Mouse (Mus musculus): ENCODE measurements around the gene Gm42417. TPM values are rescaled to one million over a fixed set of nuclear protein-coding genes. Genes with fewer than 3 reads are reported as not detected.

Gene Gm42417
- total and polyA plus RNA-seq, 2 experiments = not detected

DNA sequence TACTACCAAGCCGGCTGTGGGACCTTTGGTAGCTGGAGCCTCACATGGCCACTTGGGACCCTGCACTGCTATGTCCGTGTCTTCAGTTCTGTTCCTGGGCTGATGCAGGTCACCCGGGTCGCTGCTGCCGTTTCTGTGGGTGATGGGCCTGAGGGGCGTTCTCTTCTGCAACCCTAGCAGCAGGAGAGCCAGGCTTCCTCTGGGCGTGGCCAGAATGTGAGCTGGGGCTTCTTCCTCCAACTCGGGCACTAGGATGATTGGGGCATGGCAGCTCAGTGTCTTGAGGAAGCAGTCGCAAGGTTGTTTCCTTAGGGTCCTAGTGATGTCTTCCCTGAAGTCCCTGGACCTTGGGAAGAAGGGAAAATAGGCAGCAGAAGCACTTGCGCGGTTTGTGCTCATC lies 19.6 kb downstream of the Gm42417 start:
- H3K27me3 ChIP-seq (ENCODE audit: control insufficient read depth, insufficient read depth, low read length) = no peaks in the 10 kb centered on the region
- no peaks in the 10 kb centered on the region; the same call in 1 of the 2 replicates for H3K4me1 ChIP-seq (ENCODE audit: control insufficient read depth, insufficient read depth, low read length)
- no peaks in the 10 kb centered on the region for H3K79me2 ChIP-seq (ENCODE audit: control insufficient read depth, insufficient read depth, low read length)
- 86% methylated on average over 11 of the region's 11 CpGs for WGBS
- no peak overlapping the region for H3K27ac ChIP-seq (replicated peaks; ENCODE audit: insufficient read depth, low read depth, low read length)
- peaks cover 6% of the 10 kb centered on the region; the same call in 1 of the 2 replicates for H3K36me3 ChIP-seq (ENCODE audit: control insufficient read depth, insufficient read depth, low read length)
- TF ChIP-seq CTCF (IDR thresholded peaks at IDR 0.05; ENCODE audit: low read depth, low read length) (no peak), POLR2A (IDR thresholded peaks at IDR 0.05; ENCODE audit: extremely low read depth, insufficient read depth, low read length) (no peak)
- no peak overlapping the region for H3K4me3 ChIP-seq (ENCODE audit: insufficient read depth, low read depth, low read length)
- DNase-seq (ENCODE audit: extremely low read depth, low read depth, low spot score) = no peak
- H3K9ac ChIP-seq (ENCODE audit: low read depth, low read length) = no peak overlapping the region

DNA sequence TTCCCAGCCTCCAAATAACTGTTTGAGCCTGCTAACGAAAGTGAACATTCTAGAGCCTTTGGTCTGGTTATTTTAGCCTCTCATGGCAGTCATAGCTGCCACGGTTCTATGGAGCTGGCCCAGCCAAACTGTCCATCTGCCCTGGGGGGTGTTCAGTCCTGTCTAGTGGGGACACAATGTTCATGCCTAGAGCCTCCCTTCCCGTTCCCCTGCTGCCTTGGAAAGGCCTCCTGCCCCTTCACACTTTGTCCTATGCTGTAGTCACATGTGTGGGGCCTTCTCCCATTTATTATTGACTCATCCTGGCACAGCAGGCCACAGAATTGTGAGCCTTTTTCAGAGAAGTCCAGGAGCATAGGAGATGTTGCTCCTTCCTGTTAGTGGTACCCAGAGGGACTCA lies 21.0 kb downstream of the Gm42417 start:
- peaks cover 6% of the 10 kb centered on the region; the same call in 1 of the 2 replicates for H3K79me2 ChIP-seq (ENCODE audit: control insufficient read depth, insufficient read depth, low read length)
- peaks cover 2% of the 10 kb centered on the region for H3K4me1 ChIP-seq (ENCODE audit: control insufficient read depth, insufficient read depth, low read length)
- H3K36me3 ChIP-seq (ENCODE audit: control insufficient read depth, insufficient read depth, low read length) = peaks cover 6% of the 10 kb centered on the region; the same call in 1 of the 2 replicates
- WGBS = 56% methylated on average over 3 of the region's 3 CpGs
- H3K9ac ChIP-seq (ENCODE audit: low read depth, low read length) = no peak overlapping the region
- H3K4me3 ChIP-seq (ENCODE audit: insufficient read depth, low read depth, low read length) = no peak overlapping the region
- DNase-seq (ENCODE audit: extremely low read depth, low read depth, low spot score) = no peak
- no peaks in the 10 kb centered on the region for H3K27me3 ChIP-seq (ENCODE audit: control insufficient read depth, insufficient read depth, low read length)
- TF ChIP-seq CTCF (IDR thresholded peaks at IDR 0.05; ENCODE audit: low read depth, low read length) (no peak), POLR2A (IDR thresholded peaks at IDR 0.05; ENCODE audit: extremely low read depth, insufficient read depth, low read length) (no peak)
- no peak overlapping the region for H3K27ac ChIP-seq (replicated peaks; ENCODE audit: insufficient read depth, low read depth, low read length)

DNA sequence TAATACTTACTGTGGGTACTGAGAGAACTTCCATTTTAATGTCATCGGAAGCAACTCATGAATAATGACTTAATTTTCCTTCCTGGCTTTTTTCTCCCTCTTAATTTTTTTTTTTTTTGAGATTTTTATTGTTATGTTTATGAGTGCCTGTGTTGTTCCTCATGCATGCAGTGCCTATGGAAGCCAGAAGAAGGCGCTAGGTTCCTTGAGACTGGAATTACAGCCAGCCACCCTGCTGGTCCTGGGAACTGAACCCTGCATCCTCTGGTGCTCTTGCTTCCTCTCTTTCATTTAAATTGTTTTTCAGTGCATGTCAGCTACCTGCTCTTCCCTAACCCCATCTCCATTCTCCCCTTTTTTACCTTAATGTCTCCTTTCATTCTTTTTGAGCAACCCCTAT lies 25.5 kb downstream of the Gm42417 start:
- DNase-seq (ENCODE audit: extremely low read depth, low read depth, low spot score) = no peak
- no peak overlapping the region for H3K4me3 ChIP-seq (ENCODE audit: insufficient read depth, low read depth, low read length)
- H3K79me2 ChIP-seq (ENCODE audit: control insufficient read depth, insufficient read depth, low read length) = peaks cover 8% of the 10 kb centered on the region; the same call in 1 of the 2 replicates
- H3K27ac ChIP-seq (replicated peaks; ENCODE audit: insufficient read depth, low read depth, low read length) = no peak overlapping the region
- TF ChIP-seq CTCF (IDR thresholded peaks at IDR 0.05; ENCODE audit: low read depth, low read length) (peak; percentile 58), POLR2A (IDR thresholded peaks at IDR 0.05; ENCODE audit: extremely low read depth, insufficient read depth, low read length) (no peak)
- WGBS = 83% methylated on average over 2 of the region's 2 CpGs
- H3K9ac ChIP-seq (ENCODE audit: low read depth, low read length) = no peak overlapping the region
- no peaks in the 10 kb centered on the region for H3K36me3 ChIP-seq (ENCODE audit: control insufficient read depth, insufficient read depth, low read length)
- no peaks in the 10 kb centered on the region for H3K27me3 ChIP-seq (ENCODE audit: control insufficient read depth, insufficient read depth, low read length)
- H3K4me1 ChIP-seq (ENCODE audit: control insufficient read depth, insufficient read depth, low read length) = peaks cover 8% of the 10 kb centered on the region

DNA sequence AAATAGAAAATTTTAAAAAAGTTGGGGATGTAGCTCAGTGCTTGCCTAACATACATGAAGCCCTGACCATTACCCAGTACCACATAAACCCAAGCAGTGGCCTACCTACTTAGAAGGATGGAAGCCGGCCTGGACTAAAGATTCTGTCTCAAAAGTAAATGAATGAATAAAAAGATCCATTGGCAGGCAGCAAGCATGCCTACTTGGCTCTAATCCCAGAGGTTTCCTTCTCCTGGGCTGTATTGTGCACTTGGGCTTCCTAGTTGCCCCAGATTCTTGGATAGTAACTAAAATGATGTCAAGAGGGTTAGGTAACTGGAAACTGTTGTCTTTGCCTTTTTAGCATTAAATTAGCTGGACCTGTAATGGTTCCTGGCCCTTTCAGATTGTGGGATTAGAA lies 25.9 kb downstream of the Gm42417 start:
- WGBS = 0% methylated on average over 1 of the region's 1 CpGs
- Histone ChIP-seq H3K79me2 (ENCODE audit: control insufficient read depth, insufficient read depth, low read length) (peaks cover 8% of the 10 kb centered on the region; the same call in 1 of the 2 replicates), H3K4me1 (ENCODE audit: control insufficient read depth, insufficient read depth, low read length) (peaks cover 8% of the 10 kb centered on the region), H3K27ac (replicated peaks; ENCODE audit: insufficient read depth, low read depth, low read length) (no peak overlapping the region), H3K36me3 (ENCODE audit: control insufficient read depth, insufficient read depth, low read length) (no peaks in the 10 kb centered on the region), H3K9ac (ENCODE audit: low read depth, low read length) (no peak overlapping the region), H3K27me3 (ENCODE audit: control insufficient read depth, insufficient read depth, low read length) (no peaks in the 10 kb centered on the region), H3K4me3 (ENCODE audit: insufficient read depth, low read depth, low read length) (no peak overlapping the region)
- TF ChIP-seq CTCF (IDR thresholded peaks at IDR 0.05; ENCODE audit: low read depth, low read length) (no peak), POLR2A (IDR thresholded peaks at IDR 0.05; ENCODE audit: extremely low read depth, insufficient read depth, low read length) (no peak)
- DNase-seq (ENCODE audit: extremely low read depth, low read depth, low spot score) = peak; percentile 51

DNA sequence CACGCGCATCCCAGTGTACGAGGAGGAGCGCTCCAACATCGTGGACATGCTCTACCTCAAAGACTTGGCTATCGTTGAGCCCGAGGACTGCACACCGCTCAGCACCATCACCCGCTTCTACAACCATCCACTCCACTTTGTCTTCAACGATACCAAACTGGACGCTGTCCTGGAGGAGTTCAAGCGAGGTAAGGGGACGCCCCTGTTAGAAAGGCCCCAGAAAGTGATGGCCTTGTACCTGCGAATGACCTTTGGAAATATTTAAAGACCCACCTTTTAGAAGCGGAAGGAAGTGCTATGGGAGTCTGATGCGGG lies 26.3 kb downstream of the Gm42417 start:
- no peak overlapping the region for H3K27ac ChIP-seq (replicated peaks; ENCODE audit: insufficient read depth, low read depth, low read length)
- 7% methylated on average over 16 of the region's 16 CpGs for WGBS
- H3K4me3 ChIP-seq (ENCODE audit: insufficient read depth, low read depth, low read length) = peak overlapping the region; percentile 90
- peaks cover 8% of the 10 kb centered on the region for H3K4me1 ChIP-seq (ENCODE audit: control insufficient read depth, insufficient read depth, low read length)
- peak overlapping the region; percentile 92 for H3K9ac ChIP-seq (ENCODE audit: low read depth, low read length)
- H3K79me2 ChIP-seq (ENCODE audit: control insufficient read depth, insufficient read depth, low read length) = peaks cover 8% of the 10 kb centered on the region; the same call in 1 of the 2 replicates
- no peak for TF ChIP-seq CTCF (IDR thresholded peaks at IDR 0.05; ENCODE audit: low read depth, low read length)
- TF ChIP-seq POLR2A (IDR thresholded peaks at IDR 0.05; ENCODE audit: extremely low read depth, insufficient read depth, low read length) = no peak
- H3K36me3 ChIP-seq (ENCODE audit: control insufficient read depth, insufficient read depth, low read length) = no peaks in the 10 kb centered on the region
- no peak for DNase-seq (ENCODE audit: extremely low read depth, low read depth, low spot score)
- no peaks in the 10 kb centered on the region for H3K27me3 ChIP-seq (ENCODE audit: control insufficient read depth, insufficient read depth, low read length)

DNA sequence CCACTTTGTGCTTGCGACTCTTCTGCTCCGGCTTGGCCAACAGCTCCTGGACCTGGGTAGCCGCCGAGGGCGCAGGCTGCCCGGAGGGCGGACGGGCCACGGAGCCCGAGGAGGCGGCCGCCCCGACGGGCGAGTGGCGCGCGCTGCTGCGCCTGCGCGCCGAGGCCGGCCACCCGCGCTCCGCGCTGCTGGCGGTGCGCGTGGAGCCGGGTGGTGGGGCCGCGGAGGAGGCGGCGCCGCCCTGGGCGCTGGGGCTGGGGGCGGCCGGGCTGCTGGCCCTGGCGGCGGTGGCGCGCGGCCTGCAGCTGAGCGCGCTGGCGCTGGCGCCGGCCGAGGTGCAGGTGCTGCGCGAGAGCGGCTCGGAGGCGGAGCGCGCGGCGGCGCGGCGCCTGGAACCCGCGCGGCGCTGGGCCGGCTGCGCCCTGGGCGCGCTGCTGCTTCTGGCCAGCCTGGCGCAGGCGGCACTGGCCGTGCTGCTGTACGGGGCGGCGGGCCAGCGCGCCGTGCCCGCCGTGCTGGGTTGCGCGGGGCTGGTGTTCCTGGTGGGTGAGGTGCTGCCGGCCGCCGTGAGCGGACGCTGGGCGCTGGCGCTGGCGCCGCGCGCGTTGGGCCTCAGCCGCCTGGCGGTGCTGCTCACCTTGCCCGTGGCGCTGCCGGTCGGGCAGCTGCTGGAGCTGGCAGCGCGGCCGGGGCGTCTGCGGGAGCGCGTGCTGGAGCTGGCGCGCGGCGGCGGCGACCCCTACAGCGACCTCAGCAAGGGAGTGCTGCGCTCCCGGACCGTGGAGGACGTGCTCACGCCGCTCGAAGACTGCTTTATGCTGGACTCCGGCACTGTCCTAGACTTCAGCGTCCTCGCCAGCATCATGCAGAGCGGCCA lies 26.9 kb downstream of the Gm42417 start:
- WGBS = 12% methylated on average over 126 of the region's 126 CpGs
- H3K36me3 ChIP-seq (ENCODE audit: control insufficient read depth, insufficient read depth, low read length) = no peaks in the 10 kb centered on the region
- H3K4me1 ChIP-seq (ENCODE audit: control insufficient read depth, insufficient read depth, low read length) = peaks cover 8% of the 10 kb centered on the region
- no peaks in the 10 kb centered on the region for H3K27me3 ChIP-seq (ENCODE audit: control insufficient read depth, insufficient read depth, low read length)
- H3K9ac ChIP-seq (ENCODE audit: low read depth, low read length) = peak overlapping the region; percentile 92
- H3K27ac ChIP-seq (replicated peaks; ENCODE audit: insufficient read depth, low read depth, low read length) = peak overlapping the region; percentile 81
- peak; percentile 41 for TF ChIP-seq CTCF (IDR thresholded peaks at IDR 0.05; ENCODE audit: low read depth, low read length)
- TF ChIP-seq POLR2A (IDR thresholded peaks at IDR 0.05; ENCODE audit: extremely low read depth, insufficient read depth, low read length) = no peak
- H3K4me3 ChIP-seq (ENCODE audit: insufficient read depth, low read depth, low read length) = peak overlapping the region; percentile 90
- H3K79me2 ChIP-seq (ENCODE audit: control insufficient read depth, insufficient read depth, low read length) = peaks cover 8% of the 10 kb centered on the region; the same call in 1 of the 2 replicates
- DNase-seq (ENCODE audit: extremely low read depth, low read depth, low spot score) = no peak

All from liver, adult 2 months (tissue).